Mouse (Mus musculus) layer of hippocampus, adult 2 months (tissue): ENCODE results near the gene Vstm2b. TPM values are rescaled to one million over a fixed set of nuclear protein-coding genes. Genes with fewer than 3 reads are reported as not detected.

ENCODE experiments used
- DNase-seq, 2 experiments: peaks; one replicate each; pipeline ENCODE4 v3.0.0; 2022; ENCODE audit warnings: low spot score in 2 of 2
- H3K27ac ChIP-seq: fragments of 200-600 bp; 2 replicates; pipeline ENCODE4 v1.8.1; 2022
- H3K4me3 ChIP-seq: fragments of 200-600 bp; 2 replicates; pipeline ENCODE4 v1.8.1; 2022; ENCODE audit warnings: mild to moderate bottlenecking
- CTCF ChIP-seq: fragments of 200-600 bp; conservative IDR thresholded peaks from 2 replicates; pipeline ENCODE4 v1.8.1; 2022; ENCODE audit warnings: antibody characterized with exemption, mild to moderate bottlenecking, moderate library complexity
- total RNA-seq, 2 experiments: library from RNA; stranded (reverse); gene quantifications; 2 replicates each; pipeline ENCODE4 v1.2.3; 2021

The Vstm2b gene
- total RNA-seq, 2 experiments from 2014 or later = 71.2 to 71.9 TPM

- no peak for TF ChIP-seq CTCF
- Histone ChIP-seq H3K27ac (no peak overlapping the region), H3K4me3 (no peak overlapping the region)
- peak in 1 of 2 experiments; percentile 27 for DNase-seq
Observed at GRCm38 (mm10) chr7:40916761-40917160, 18.6 kb downstream of the Vstm2b start.

GRCm38 (mm10) chr7:40920118-40920517 is 22.0 kb downstream of the Vstm2b start:
- Histone ChIP-seq H3K27ac (no peak overlapping the region), H3K4me3 (no peak overlapping the region)
- TF ChIP-seq CTCF = no peak
- DNase-seq = no peak

GRCm38 (mm10) chr7:40921281-40921680 is 23.2 kb downstream of the Vstm2b start:
- no peak for TF ChIP-seq CTCF
- Histone ChIP-seq H3K27ac (peak overlapping the region; percentile 46; the same call in 1 of the 2 replicates), H3K4me3 (no peak overlapping the region)
- no peak for DNase-seq

GRCm38 (mm10) chr7:40922871-40923270 is 24.7 kb downstream of the Vstm2b start:
- no peak for TF ChIP-seq CTCF
- DNase-seq = no peak
- Histone ChIP-seq H3K27ac (no peak overlapping the region), H3K4me3 (no peak overlapping the region)

GRCm38 (mm10) chr7:40928391-40928790 is 30.3 kb downstream of the Vstm2b start:
- H3K27ac ChIP-seq = no peak overlapping the region
- no peak for TF ChIP-seq CTCF
- H3K4me3 ChIP-seq = no peak overlapping the region
- no peak for DNase-seq

- H3K4me3 ChIP-seq = no peak overlapping the region
- TF ChIP-seq CTCF = no peak
- no peak for DNase-seq
- H3K27ac ChIP-seq = no peak overlapping the region
Observed at GRCm38 (mm10) chr7:40936617-40937212, 38.6 kb downstream of the Vstm2b start.

GRCm38 (mm10) chr7:40939371-40939770 is 41.2 kb downstream of the Vstm2b start:
- no peak for TF ChIP-seq CTCF
- no peak overlapping the region for H3K4me3 ChIP-seq
- no peak overlapping the region for H3K27ac ChIP-seq
- no peak for DNase-seq

GRCm38 (mm10) chr7:40942233-40942935 is 44.3 kb downstream of the Vstm2b start:
- DNase-seq = peak; percentile 39 to 53

More at GRCm38 (mm10) chr7:40942233-40942935, 44.3 kb downstream of the Vstm2b start:
- Histone ChIP-seq H3K4me3 (no peak overlapping the region), H3K27ac (no peak overlapping the region)
- peak; percentile 83 for TF ChIP-seq CTCF

Other genes with a start within 250 kb of the Vstm2b start
- not detected for gene 4930433I11Rik, start 89.2 kb downstream of the Vstm2b start, total RNA-seq
- not detected for gene Gm4884, start 134.4 kb downstream of the Vstm2b start, total RNA-seq